Mouse (Mus musculus) embryonic facial prominence, embryonic 11.5 days (tissue): ENCODE results near the gene Fntb. TPM values are rescaled to one million over a fixed set of nuclear protein-coding genes. Genes with fewer than 3 reads are reported as not detected.
"Not testable (repeated sequence)": the region's sequence is repeated elsewhere in the genome, so short reads cannot be mapped to it uniquely, and the experiment has no call there.

ENCODE experiments used
- ATAC-seq: fragments of 200-750 bp; cut with Nextera tagmentation; replicated peaks from 2 replicates; pipeline ENCODE4 v1.8.0; 2017; ENCODE audit warnings: low read depth; ENCODE audit not compliant: insufficient number of reproducible peaks, low FRiP score, low TSS enrichment
- DNase-seq: peaks from one replicate; pipeline ENCODE4 v3.0.0-alpha.2; 2015; ENCODE audit warnings: low spot score
- H3K27ac ChIP-seq: fragments of 300-500 bp; sonication (generic); replicated peaks from 2 replicates; pipeline ENCODE4 v1.5.1; 2014; ENCODE audit warnings: mild to moderate bottlenecking, low read depth, low read length, control low read depth
- H3K27me3 ChIP-seq: fragments of 300-500 bp; sonication (generic); 2 replicates; pipeline ENCODE4 v1.6.1; 2014; ENCODE audit warnings: mild to moderate bottlenecking, low read length, moderate library complexity, mixed read lengths; ENCODE audit not compliant: control insufficient read depth, insufficient read depth
- H3K36me3 ChIP-seq: fragments of 300-500 bp; sonication (generic); replicated peaks from 2 replicates; pipeline ENCODE4 v1.6.1; 2014; ENCODE audit warnings: low read depth, mild to moderate bottlenecking, low read length, moderate library complexity, mixed read lengths; ENCODE audit not compliant: control insufficient read depth, insufficient read depth
- H3K4me1 ChIP-seq: fragments of 300-500 bp; sonication (generic); 2 replicates; pipeline ENCODE4 v1.6.1; 2014; ENCODE audit warnings: low read length, mixed read lengths; ENCODE audit not compliant: control insufficient read depth, insufficient read depth
- H3K4me2 ChIP-seq: fragments of 300-500 bp; sonication (generic); 2 replicates; pipeline ENCODE4 v1.6.1; 2014; ENCODE audit warnings: low read depth, mild to moderate bottlenecking, control low read depth, low read length, moderate library complexity
- H3K4me3 ChIP-seq: fragments of 300-500 bp; sonication (generic); 2 replicates; pipeline ENCODE4 v1.5.1; 2014; ENCODE audit warnings: low read depth, low read length, control low read depth
- H3K9ac ChIP-seq: fragments of 300-500 bp; sonication (generic); replicated peaks from 2 replicates; pipeline ENCODE4 v1.6.1; 2014; ENCODE audit warnings: mild to moderate bottlenecking, control low read depth, low read length
- H3K9me3 ChIP-seq: fragments of 300-500 bp; sonication (generic); replicated peaks from 2 replicates; pipeline ENCODE4 v1.6.1; 2016; ENCODE audit warnings: mild to moderate bottlenecking, low read length, inconsistent platforms, mixed read lengths; ENCODE audit not compliant: control insufficient read depth
- WGBS: fragments of 180-500 bp; shearing (Covaris S2); extraction: QIAGEN DNeasy Blood & Tissue Kit; methylation state at CpG from one replicate; pipeline ENCODE4 v1.1.7; 2014; 5-methylcytosine and 5-hydroxymethylcytosine counted together
- polyA plus RNA-seq: library from polyadenylated mRNA; unstranded; fragments of >200 nt; fragmentation: Nextera tagmentation; extraction: Ambion mirVana; gene quantifications from 2 replicates; pipeline ENCODE4 v1.2.1, GENCODE M21; 2014

Fntb gene
- polyA plus RNA-seq, 1 experiment from 2014 or later, result 47.7 TPM

- ATAC-seq (no peak), DNase-seq (no peak)
- H3K36me3 ChIP-seq, result no peaks in the 10 kb centered on the region
- H3K9me3 ChIP-seq, result no peaks in the 10 kb centered on the region
- H3K27me3 ChIP-seq, result no peaks in the 10 kb centered on the region
- 75% methylated on average over 12 of the region's 12 CpGs for WGBS
- no peak overlapping the region for H3K4me3 ChIP-seq
- no peaks in the 10 kb centered on the region for H3K4me1 ChIP-seq
- H3K27ac ChIP-seq, result no peak overlapping the region
- H3K4me2 ChIP-seq, result no peak overlapping the region
- no peak overlapping the region for H3K9ac ChIP-seq
Observed at GRCm38 (mm10) chr12:76780639-76781468, 15.5 kb downstream of the Fntb start.

GRCm38 (mm10) chr12:76784056-76784619 lies 18.7 kb downstream of the Fntb start:
- no peak overlapping the region for H3K27ac ChIP-seq

GRCm38 (mm10) chr12:76790446-76791084 lies 25.2 kb downstream of the Fntb start:
- Histone ChIP-seq H3K27me3 (no peaks in the 10 kb centered on the region), H3K9ac (no peak overlapping the region), H3K4me1 (no peaks in the 10 kb centered on the region), H3K4me2 (no peak overlapping the region), H3K9me3 (no peaks in the 10 kb centered on the region), H3K27ac (no peak overlapping the region), H3K4me3 (no peak overlapping the region), H3K36me3 (no peaks in the 10 kb centered on the region)
- WGBS, result 68% methylated on average over 8 of the region's 8 CpGs
- ATAC-seq, result no peak
- no peak for DNase-seq

More at GRCm38 (mm10) chr12:76784056-76784619, 18.7 kb downstream of the Fntb start:
- WGBS, result 67% methylated on average over 10 of the region's 10 CpGs
- Histone ChIP-seq H3K9me3 (no peaks in the 10 kb centered on the region), H3K9ac (no peak overlapping the region), H3K4me1 (no peaks in the 10 kb centered on the region), H3K4me3 (no peak overlapping the region), H3K4me2 (no peak overlapping the region), H3K36me3 (no peaks in the 10 kb centered on the region), H3K27me3 (no peaks in the 10 kb centered on the region)
- DNase-seq (no peak), ATAC-seq (no peak)

- not testable (repeated sequence) for H3K4me2 ChIP-seq, ATAC-seq, H3K4me1 ChIP-seq, H3K9me3 ChIP-seq, H3K27me3 ChIP-seq, H3K9ac ChIP-seq, H3K36me3 ChIP-seq, DNase-seq, H3K4me3 ChIP-seq, H3K27ac ChIP-seq
- WGBS, result 45% methylated on average over 14 of the region's 14 CpGs
Observed at GRCm38 (mm10) chr12:76792540-76792939, 27.2 kb downstream of the Fntb start.

- Histone ChIP-seq H3K9ac (no peak within 1 kb of the TSS), H3K9me3 (no peaks in the 10 kb centered on the region), H3K4me3 (no peak within 1 kb of the TSS), H3K27me3 (no peaks in the 10 kb centered on the region), H3K27ac (no peak within 1 kb of the TSS), H3K4me2 (no peak within 1 kb of the TSS), H3K4me1 (no peaks in the 10 kb centered on the region), H3K36me3 (no peaks in the 10 kb centered on the region)
- DNase-seq (no peak), ATAC-seq (no peak)
- WGBS, result 67% methylated on average over 5 of the region's 5 CpGs
Observed at GRCm38 (mm10) chr12:76795350-76795749, 30.0 kb downstream of the Fntb start, which contains the start of gene Gpx2. Gene Gpx2, minus strand, starts transcription at chr12:76795554.

DNA sequence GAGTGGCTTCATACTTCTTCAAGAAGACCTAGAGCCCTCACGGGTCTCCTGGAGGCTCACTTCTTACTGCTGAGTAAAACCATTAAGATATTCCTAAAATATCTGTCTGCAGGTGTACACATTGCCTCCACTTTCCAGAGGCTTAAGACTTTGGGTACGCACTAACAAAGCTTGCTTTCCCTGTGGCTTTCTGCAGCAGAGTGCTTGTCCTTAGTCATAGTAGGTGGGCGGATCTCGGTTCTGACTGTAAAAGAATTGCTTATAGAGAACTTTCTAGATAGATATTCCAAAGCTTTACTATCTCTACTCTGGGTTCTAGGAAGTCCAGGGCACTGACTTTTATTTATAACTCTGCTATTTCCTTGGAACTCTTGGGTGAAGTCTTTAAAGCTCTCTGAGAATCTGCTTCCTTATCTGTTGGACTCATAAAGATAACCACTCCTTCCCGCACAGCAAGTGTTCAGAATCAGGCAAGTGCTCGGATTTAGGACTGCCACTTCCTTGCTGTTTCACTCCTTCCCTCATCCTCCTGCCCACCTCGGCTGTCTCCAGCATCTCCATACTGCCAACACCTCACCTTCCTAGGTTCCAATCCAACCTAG lies 31.6 kb downstream of the Fntb start:
- 85% methylated on average over 7 of the region's 7 CpGs for WGBS
- H3K36me3 ChIP-seq, result no peaks in the 10 kb centered on the region
- no peaks in the 10 kb centered on the region for H3K9me3 ChIP-seq
- no peak overlapping the region for H3K9ac ChIP-seq
- H3K4me1 ChIP-seq, result no peaks in the 10 kb centered on the region
- DNase-seq (no peak), ATAC-seq (no peak)
- H3K27me3 ChIP-seq, result no peaks in the 10 kb centered on the region
- no peak overlapping the region for H3K4me3 ChIP-seq
- no peak overlapping the region for H3K27ac ChIP-seq
- H3K4me2 ChIP-seq, result no peak overlapping the region

DNA sequence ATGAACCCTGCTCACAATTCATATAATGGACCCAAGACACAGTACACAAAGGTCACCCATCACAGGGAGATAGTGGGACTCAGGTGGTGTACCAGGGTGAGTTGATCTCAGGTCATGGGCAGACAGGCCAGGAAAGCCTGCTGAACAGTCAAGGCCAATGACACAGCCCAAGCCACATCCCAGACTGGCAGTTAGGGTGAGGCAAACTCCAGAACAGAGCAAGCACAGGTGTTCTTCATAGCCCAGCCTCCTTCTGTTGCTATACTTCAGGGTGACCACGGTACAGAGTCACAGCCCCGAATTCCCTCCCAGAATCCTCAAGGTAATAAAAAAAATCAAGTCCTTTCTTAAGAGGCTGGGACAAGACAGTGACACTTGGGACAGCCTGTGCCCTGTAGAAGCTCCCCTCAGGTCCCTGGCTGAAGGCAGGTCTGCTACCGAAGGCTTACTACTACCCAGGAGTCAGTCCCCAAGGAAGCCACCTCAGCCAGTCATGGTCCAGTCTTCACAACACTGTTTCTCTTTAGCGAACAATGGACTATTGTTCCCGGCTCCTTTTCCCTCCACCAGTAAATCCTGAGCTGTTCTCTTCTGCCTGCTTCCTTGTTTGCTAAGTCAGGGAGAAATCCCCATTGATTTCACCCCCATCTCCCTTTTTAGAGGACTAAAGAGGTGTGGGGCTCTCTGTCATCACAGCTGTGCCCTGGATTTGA lies 32.8 kb downstream of the Fntb start:
- Histone ChIP-seq H3K27me3 (no peaks in the 10 kb centered on the region), H3K27ac (no peak overlapping the region)
- whole genome bisulfite sequencing, result 51% methylated on average over 5 of the region's 5 CpGs

More for the DNA sequence above, 32.8 kb downstream of the Fntb start:
- no peak overlapping the region for H3K4me2 ChIP-seq
- H3K9me3 ChIP-seq, result no peaks in the 10 kb centered on the region
- no peak overlapping the region for H3K4me3 ChIP-seq
- ATAC-seq (no peak), DNase-seq (no peak)
- no peaks in the 10 kb centered on the region for H3K4me1 ChIP-seq
- H3K9ac ChIP-seq, result no peak overlapping the region
- H3K36me3 ChIP-seq, result no peaks in the 10 kb centered on the region
